Mouse (Mus musculus) adrenal gland, postnatal 25 days (tissue): ENCODE results near the gene Spred1. TPM values are rescaled to one million over a fixed set of nuclear protein-coding genes. Genes with fewer than 3 reads are reported as not detected.
"Not testable (repeated sequence)": the region's sequence is repeated elsewhere in the genome, so short reads cannot be mapped to it uniquely, and the experiment has no call there.

Experiments
- DNase-seq: peaks from one replicate; pipeline ENCODE4 v3.0.0; 2021; ENCODE audit warnings: mixed read lengths
- total RNA-seq: library from RNA; stranded (reverse); gene quantifications from 2 replicates; pipeline ENCODE4 v1.2.3, GENCODE M21; 2021

Gene Spred1
- total RNA-seq, 1 experiment from 2014 or later: 103 TPM

DNA sequence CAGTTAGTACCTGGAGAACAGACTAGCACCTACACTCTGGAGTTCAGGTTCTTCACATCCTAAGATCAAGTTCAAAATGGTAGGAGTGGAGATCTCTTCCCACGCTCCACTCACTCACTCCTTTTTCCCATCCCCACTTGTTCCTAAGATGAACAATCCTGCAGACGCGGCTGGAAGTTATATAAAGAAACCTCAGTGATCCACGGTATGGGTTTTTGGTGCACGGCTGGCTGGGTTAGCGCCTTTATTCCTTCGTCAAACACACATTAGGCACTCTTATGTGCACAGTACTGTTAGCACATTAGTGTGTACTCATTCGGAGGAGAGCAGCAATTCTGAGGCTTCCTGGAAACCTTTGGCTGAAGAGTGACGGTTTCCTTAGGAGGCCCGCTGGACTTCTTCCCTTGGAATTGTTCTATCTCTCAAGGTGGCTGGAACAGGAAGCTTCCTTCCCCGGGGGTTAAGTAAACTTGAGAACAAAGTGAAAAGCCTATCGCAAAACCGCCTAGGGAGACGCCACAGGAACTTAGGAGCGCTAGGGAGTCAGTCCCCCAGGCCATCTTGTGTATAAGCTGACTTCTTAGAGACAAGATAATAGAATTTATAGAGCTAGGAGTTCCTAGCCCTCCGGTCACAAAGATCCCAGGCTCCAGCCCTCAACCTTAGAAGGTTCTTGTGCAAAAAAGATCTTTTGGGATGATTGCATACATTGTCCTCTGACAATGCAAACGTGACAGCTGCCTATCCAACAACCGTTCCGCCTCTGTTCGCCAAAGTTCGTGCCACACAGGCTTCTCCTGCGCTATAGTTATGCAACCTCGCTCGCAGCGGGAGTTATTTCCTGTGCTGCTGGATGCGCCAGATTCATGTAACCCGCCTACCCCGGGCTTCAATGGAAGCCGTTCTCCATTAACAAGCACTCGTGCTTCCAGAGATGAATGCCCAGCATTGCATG lies 1.6 kb upstream of the Spred1 start:
- peak; percentile 72 for DNase-seq

DNA sequence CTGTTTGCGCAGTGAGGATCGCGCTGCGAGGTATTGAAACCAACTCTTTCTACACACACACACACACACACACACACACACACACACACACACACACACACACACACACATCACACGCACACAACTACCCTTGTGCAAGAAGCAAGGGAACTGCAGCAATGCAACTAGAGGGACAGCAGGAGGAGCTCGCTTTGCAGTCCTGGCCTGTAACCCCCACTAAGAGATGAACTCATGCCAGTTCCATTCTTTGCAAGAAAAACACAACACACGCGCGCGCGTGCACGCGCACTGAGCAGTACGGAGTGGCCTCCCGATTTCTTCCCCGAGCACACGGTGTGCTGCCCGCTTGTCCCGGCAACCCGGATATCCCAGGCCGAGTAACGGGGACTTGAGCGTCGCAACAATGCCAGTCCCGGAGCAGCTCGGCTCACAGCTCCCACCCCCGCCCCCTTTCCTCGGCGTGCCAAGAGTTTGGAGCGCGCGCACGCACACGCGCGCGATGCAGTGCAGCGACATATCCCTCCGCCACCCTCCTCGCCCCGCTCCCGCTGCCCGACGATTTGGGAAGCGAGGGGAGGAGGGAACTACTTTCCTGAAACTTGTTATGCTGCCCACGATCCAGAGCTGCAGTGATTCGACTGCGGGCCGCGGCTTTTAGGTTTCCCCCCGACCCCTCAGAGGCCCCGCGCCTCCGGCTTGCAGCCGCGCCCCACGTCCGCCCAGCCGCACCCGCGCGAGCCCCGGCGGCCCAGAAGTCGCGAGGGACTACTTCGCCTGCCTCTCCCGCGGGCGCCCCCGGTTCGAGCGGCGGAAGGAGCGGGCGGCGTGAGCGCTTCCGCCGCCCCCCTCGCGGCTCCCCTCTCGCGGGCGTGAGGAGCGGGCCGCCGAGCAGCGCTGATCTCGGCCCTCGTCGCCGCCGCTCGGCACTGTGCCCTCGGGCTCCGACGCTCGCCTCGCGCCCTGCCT lies 645 bp upstream of the Spred1 start:
- peak; percentile 86 for DNase-seq

DNA sequence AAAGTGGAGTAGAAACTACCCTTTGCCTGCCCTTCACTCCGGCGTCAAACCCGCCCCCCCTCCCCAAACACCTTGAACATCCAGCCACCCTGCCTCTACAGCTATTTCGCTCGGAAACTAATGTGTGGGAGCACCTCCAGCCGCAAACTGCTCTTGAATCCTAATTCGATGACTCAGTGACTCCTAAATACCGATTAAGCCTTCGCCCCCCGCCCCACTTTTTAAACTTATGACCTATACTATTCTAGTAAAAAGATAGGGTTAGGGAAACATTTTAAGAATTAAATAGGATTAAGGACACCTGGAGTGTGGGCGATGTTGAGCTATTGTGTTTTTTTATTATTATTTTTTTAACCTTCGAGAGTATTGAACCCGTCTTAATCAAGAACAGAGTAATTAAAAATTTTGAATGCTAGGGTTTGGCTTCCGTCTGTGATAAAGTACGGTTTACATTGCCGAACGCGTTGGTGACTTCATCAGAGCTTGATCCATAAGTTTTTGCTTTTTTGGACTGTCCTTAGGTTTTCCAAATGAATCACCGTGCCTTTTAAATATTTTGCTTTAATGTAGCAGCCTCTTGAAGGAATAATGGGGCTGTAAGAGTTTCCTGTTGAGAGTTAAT lies 921 bp downstream of the Spred1 start:
- peak; percentile 10 for DNase-seq

DNA sequence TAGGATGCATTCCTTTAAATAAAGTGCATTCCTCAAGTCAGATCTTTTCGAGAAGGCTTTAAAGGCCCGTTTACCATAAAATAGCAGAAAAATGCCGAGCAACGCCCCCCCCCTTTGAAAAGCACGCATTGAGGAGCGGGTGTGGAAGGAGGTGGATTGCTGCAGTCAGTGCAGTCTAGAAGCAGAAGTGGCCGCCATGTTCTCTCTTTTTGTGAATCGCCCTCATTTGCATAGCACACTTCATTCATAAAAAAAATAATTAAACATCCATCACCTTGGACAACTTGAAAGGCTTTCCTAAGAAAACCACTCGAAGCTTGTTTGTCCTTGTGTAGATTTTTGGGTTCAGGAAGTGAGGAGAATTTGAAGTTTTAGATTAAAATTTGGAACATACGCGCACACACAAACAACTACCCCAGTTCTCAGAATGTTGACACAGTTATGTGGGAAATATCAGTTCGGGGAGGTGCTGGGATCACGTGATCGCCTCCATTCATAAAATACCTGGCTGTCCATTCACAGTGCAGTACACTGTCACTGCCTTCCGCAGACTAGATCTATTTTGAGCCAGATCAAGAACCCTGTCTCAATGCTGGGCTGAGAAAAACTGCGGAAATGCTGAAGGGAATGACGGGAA lies 1.6 kb downstream of the Spred1 start:
- peak; percentile 41 for DNase-seq

DNA sequence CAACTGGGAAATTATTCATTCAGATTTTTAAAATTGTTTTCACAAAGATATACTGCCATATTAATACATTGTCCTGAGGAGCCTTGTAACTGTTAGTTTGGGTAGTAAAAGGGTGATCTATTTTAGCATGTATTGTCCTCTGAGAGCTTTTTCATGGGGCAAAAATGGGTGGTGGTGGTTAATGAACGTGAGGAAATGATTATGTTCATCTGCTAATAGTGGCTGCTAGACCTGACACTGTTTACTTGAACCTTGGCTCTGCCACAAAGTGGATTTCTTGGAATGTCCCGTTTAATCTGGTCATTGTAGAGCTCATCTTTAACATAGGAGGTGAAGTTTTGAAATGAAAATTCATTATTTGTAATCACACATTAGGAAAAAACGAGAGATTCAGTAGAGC lies 2.5 kb downstream of the Spred1 start:
- DNase-seq: no peak

DNA sequence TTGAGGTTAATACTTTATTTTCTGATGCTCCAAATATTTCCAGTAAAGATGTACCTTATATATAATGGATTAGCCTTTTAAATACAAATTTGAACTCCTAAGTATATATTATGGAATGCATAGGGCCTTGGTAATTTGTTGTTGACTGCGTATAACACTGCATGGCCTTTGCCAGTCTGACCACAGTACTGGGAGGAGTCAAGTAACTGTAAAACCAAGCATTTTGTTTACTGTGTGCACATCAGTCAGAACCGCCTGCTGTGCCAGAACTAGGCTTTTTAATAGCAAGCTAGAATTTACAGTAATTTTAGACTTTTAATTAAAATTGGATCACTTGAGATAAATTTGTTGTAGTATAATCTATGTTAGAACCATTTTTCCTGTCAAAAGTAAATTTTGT lies 3.7 kb downstream of the Spred1 start:
- no peak for DNase-seq

DNA sequence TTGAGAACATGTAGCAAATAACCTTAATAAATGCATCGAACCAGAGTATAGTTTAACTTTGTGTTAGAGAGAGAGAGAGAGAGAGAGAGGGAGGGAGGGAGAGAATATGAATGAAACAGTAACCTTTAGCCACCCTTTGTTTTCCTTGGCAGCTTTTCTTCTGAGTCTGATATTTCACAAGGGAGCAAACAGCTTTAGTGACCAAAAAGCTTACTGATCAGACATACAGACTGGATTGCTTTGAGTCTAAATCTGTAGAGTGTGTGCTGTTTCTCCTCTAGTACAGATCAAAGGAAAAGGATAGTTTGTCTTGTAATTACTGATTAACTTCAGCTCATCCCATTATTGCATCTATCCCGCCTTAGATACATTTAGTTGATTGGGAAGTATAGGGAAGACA lies 8.0 kb downstream of the Spred1 start:
- no peak for DNase-seq

DNA sequence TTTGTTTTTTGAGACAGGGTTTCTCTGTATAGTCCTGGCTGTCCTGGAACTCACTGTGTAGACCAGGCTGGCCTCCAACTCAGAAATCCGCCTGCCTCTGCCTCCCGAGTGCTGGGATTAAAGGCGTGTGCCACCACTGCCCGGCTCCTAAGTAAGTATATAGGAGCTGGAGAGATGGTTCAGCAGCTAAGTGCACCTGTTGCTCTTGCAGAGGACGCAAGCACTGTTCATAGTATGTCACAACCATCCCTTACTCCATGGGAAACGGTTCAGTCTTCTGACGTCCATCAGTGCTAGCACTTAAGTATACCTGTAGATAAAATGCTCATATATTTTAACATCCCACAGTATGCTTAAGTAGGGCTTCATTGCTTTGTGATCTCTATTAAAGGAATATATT lies 9.9 kb downstream of the Spred1 start:
- not testable (repeated sequence) for DNase-seq

DNA sequence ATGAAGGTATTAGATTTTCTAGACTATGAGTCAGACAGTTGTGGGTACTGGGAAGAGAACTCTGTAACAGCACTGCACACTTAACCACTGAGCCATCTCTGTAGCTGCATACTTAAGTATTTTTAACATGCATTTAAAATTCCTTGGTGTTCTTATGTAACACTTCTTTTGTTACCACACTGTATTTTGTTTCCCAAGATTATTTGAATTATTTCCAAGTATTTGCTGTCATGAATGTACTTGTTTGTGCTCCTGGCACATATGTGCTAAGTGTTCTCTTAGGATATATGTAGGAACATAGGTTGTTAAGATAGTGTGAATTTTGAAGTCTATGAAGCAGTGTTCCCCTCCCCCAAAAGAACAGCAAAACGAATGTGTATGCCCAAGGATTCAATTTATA lies 10.7 kb downstream of the Spred1 start:
- no peak for DNase-seq

DNA sequence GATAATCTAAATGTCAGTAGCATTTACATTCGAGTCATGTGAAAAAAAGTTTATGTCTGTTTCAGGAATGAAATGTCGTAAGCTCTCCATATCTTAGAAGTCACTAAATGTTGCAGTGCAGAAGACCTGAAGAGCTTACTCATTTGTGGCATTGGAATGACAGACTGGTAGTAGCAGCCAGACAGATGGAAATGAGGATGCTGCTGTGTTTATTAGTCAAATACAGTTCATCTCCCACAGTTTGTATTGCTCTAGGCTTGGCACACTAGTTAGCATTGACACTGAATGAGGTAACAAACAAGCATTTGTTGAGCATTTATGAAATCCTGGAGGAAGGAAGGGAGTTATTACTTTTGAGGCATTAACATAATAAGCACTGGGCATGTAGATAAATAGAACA lies 12.4 kb downstream of the Spred1 start:
- no peak for DNase-seq

DNA sequence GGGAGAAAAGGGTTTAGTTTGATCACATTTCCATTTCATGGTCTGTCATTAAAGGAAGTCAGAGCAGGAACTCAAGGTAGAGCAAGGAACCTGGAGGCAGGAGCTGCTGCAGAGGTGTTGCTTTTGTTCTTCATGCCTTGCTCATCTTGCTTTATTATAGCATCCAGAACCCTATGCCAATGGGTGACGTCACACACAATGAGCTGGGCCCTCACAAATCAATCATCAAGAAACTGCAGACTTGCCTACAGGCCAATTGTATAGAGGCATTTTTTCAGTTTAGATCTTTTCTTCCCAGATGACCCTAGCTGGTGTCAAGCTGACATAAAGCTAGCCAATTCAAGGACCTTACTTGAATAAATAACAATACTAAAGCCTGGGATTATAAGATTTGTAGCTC lies 16.6 kb downstream of the Spred1 start:
- peak; percentile 8 for DNase-seq

DNA sequence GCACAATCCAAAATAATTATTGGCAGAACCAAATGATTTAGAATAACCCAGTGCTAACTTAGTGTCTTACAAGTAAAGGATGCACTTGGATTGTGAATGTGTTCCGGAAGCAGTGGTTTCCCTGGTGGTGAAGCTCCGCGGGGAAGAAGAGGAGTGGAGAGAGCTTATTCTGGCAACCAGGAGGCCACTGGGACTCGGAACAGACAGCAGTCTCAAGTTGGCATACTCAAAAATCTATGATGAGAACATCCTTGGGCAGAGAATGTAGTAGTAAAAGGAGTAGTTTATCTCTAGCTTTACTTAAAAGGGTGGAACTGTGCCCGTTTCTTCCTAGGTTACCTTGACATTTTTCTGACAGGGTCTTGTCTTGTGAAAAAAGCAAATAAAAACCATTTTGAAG lies 17.8 kb downstream of the Spred1 start:
- DNase-seq: no peak

DNA sequence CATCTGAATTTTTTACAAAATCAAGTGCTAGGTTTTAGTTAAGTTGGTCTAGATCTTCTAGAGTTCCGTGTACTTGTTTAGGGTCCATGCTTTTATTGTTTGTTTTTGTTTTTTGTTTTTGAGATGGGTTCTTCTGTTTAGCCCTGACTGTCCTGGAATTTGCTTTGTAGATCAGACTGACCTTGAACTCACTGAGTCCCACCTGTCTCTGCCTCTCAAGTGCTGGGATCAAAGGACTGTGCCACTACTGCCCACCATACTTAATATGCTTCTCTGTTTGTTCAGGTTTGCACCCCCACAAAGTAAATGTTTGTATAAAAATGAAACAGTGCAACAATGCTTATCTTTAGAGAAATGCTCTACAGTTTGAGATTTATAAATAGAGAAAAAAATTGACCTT lies 18.8 kb downstream of the Spred1 start:
- no peak for DNase-seq

DNA sequence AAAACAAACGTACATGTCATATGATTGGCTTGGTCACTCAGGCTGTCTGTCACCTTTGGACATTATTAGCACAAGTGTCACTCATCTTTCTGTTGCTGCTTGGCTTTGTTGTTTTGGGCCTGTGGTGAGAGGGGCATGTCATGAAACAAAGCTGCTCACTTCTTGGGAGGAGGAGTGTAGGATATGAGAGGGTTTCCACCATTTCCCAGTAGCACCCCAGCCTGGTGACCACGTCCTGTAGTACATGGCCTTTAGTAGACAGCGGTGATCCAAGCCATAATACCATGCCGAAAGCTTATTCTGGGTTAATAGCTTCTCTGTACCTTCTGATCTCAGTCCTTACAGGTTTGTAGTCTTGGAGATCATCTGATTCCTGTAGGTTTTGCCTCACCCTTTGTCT lies 21.9 kb downstream of the Spred1 start:
- DNase-seq: no peak

DNA sequence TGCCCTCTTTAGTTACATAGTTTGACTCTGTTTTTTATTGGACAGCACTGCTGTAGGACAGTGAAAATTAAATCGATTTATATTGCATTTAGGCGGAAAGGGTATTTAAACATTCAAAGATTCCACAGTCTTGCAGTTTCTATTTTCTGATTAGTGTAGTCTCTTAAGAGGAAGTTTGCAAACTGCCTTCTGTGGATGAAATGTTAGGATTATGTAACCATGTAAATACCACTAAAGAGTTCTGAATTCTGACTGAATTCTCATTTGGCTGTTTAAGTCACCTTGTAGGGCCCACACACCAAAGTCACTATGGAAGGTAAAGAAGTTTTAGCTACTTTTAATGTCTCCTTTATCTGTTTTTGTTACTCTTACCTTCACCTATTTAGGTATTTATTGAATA lies 24.9 kb downstream of the Spred1 start:
- no peak for DNase-seq

DNA sequence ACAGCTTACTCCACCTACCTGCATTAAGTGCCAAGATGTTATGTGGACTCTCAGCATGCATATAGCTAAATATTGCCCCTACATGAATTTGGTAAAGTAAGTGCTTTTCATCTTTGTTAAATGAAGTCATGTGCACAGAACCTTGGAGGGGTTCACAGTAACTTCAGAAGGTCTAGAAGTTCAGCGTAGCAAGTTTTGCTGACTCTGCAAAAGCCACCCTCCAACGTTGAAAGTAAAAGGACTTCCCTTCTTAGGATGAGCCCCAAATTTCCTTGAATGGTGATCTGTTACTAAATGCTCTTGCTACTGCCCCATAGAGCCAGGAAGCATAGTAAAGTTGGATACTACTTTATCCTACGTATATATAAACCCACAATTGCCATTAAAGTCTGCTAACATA lies 25.4 kb downstream of the Spred1 start:
- no peak for DNase-seq

DNA sequence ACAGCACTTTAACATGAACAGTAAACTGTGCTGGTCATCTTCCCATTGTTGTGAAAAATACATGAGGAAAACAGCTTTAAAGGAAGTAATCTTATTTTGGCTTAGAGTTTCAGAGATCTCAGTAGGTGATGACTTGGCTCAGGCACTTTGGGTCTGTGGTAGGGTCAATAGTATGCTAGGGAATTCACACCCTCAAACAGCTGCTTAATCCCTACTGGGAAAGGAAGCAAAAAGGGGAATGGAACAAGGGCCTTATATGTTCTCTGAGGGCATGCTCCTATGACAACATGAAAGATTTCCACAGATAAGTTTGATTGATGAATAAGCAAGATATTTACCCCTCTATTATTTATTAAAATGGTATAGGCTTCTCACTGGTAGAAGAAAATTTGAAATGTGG lies 31.0 kb downstream of the Spred1 start:
- DNase-seq: no peak

DNA sequence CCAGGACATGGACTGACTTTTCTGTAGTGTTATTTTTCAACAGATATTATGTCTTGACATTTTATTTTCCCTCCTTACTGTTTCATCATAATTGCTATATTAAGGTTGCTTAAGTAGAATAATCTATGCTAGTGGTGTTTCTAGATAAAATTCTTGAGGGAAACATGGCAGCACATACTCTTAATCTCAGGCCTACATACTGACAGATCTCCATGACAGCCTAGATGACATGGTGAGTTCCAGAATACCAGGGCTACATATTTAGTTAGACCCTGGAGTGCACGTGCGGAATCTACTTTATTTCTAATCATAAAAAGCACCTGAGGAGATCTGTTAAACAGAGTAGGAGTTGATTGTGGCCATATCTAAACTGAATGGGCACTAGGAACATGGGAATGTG lies 47.2 kb downstream of the Spred1 start:
- DNase-seq: no peak

DNA sequence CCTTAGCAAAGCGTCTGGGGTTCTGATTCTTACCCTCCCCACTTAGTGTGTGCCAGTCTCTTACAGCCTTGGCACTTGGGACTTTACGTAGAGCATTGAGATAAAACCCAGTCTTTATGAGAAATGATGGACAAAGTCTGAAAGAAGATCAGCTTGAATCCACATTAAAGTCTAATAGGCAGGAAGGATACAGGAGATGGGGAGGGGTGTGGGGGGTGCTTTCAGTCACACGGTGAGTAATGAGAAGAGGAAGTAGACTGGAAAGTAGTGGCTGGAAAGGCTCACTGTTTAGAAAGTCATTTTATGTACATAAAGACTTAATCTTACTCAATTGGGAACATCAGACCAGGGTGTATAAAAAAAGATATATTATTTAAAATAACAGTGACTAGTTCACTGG lies 47.9 kb downstream of the Spred1 start:
- no peak for DNase-seq

DNA sequence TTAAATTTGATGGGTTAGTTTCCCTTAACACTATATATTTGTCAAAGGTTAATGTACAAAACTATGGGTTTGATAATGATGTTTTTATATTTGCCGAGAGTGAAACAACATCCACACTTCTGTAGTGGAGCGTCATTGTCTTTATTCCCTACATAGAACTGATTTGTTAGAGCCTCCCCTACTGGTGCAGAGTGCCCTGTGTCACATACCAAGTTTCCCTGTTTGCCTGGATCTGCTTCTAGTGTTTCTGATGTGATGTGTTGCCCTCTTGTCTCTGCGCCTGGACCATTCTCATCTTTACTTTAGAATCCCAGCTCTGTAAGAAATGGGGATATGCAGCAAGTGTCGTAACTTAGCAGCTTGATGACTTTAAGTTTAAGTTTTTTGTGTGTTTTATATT lies 51.8 kb downstream of the Spred1 start:
- no peak for DNase-seq

DNA sequence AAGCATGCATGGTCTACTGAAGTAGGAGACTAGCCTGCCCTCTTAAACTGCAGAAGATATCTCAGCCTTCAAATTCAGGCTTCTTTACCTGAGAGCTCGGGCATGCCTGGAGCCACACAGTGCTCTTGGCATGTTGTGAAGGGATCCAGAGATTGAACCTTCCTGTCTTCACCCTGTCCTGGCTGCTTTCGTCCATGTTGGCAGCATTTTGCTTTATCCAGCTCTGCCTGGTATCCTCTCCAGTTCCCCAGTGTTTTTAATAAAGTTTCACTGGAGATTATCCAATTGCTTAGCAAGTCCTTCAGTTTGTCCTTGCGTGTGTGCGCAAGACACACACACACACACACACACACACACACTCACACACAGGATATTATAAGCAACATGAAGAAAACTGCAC lies 54.9 kb downstream of the Spred1 start:
- peak; percentile 16 for DNase-seq

DNA sequence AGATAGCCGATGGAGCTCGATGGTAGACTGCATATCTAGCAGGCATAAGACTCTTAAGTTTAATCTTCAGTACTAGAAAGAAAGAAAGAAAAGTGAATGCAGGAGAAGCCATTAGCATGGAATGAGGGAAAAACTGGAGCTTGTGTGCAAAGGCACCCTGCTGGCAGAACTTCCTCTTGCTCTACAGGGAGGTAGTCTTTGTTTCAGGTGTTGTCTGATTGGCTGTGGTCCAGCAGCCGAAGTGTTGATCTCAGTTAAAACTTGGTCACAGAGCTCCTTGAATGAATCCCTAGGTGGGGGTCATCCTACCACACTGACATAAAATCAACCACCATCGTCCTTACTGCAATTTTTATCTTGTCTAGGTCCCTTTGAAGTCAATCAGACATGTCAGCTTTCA lies 55.8 kb downstream of the Spred1 start:
- no peak for DNase-seq
